Mouse (Mus musculus) spleen, embryonic (tissue): ENCODE measurements at regions not wholly inside any gene's neighbourhood (a gene's known extent, or its start where the extent isn't known, plus 50 kb on each side); places are given as distances from the start of the nearest gene placed in this dataset.

ENCODE experiments used
- CTCF ChIA-PET: fragments of 350-600 bp; sonication (Branson Sonifier 250); formaldehyde crosslinking; loops from one replicate; lab custom pipeline; 2022; lab: Charles Lee

DNA sequence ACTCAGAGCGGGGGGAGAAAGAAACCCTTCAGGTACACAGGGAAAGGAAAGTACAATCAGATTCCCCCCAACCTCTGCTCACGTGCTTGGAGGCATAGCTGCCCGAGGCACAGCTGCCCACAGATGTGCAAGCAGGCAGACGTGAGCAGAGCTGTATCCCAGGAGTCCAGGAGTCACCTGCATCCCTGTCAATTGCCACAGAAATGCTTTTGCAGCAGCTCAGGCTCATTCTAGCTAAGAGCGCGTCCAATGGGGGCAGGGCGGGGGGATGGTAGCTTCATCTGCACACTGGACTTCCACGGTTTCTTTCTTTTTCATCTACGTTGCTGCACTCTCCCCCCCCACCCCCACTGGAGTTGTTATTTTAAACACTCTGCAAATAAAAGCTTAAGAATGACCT lies 66.0 kb upstream of the Fat4 start:
- CTCF ChIA-PET = no interaction called here

DNA sequence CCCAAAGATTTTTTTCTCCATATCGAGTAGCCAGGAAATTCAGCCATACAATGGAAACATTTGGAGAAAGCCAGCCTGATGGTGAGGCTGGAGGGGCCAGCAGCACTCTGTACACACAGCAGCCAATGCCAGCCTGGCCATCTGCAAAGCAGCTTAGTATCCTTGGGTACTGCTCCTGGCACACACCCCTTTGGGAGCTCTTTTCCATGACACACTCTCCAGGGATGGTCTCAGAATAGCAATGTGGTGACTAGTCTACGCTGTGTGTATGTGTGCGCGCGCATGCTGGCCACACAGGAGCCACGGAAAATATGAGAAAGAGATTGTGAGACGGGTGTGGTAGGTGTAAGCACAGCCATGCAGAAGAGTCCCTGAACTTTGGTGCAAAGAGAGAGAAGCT lies 66.4 kb upstream of the Fat4 start:
- CTCF ChIA-PET = no interaction called here

DNA sequence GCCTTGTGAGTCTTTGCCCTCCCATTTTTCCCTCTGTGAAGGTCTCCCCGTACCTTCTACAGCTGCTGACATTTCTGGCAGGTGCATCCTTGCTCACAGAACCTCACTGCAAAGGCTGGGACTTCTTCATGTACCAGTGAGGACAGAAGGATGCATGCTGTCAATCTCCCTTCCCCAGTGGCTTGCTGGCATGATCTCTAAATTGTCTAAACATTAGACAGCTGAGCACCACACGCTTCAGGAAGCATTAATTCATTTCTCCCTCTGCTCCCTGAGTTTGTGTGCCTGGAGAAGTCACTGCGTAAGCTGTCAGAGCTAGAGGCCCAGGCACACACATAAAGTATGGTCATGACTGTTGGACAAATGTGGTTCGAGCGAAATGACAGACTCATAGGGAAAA lies 69.1 kb upstream of the Fat4 start:
- CTCF ChIA-PET = no interaction called here

DNA sequence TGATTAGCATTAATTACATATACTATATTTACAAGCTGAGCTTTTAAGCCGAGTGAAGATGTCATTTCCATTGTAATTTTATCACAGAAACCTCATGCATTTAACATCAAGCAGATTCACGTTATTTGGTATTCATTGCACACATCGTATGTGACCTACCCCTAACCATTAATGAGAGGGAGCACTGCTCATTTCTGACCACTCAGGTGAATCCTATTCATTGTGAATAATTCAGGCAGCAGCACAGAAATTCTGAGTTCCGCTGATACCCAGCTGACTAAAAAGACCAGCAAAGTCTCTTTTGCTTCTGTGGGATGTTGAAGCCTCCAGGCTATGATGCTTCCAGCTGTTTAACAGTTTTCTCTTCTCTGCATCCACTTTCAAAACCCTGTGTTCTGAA lies 74.3 kb upstream of the Fat4 start:
- CTCF ChIA-PET = no interaction called here

DNA sequence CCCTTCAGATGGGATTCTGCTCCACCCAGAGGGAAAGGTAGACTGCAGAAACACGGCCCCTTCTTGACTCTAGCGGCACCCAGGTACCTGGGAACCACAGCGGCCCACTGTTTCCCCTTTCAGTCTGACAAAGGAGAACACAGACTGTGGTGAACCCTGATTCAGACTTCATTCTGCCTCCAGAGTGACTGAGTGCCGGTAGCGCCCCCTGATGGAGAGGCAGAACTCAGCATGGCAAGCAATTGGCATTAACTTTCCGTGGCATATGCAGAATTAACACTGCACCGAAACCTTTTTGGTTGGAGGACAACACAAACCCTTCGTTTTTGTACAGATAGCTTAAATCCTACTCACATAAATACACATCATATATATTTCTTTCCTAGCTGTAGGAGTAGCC lies 75.1 kb upstream of the Fat4 start:
- CTCF ChIA-PET = no interaction called here

DNA sequence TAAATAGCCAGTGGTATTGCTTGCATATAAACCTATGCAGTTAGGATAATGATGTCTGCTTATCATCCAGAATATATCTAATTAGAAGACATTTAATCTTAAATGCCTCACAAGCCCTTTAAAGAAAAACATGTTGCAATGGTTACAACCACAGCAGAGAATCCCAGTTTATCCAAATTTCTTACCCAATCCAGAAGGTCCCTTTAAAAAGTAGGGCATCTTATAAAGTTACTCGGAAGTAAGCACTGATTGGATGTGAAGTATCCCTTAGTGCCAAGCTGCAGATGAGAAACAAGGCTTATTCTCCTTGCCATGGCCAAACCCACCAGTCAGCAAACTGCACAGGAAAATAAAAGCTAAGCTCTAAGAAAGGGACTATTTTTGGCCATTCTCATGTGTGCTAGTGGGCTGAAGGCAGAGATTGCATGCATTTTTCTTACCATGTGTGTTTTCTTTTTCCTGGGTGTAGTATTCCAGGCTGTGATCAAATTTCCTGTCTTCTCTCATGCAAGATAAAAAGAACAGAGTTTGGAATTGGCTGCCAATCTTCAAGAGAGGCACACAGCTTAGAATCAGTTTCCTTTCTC lies 80.2 kb upstream of the Fat4 start:
- CTCF ChIA-PET = no interaction called here

DNA sequence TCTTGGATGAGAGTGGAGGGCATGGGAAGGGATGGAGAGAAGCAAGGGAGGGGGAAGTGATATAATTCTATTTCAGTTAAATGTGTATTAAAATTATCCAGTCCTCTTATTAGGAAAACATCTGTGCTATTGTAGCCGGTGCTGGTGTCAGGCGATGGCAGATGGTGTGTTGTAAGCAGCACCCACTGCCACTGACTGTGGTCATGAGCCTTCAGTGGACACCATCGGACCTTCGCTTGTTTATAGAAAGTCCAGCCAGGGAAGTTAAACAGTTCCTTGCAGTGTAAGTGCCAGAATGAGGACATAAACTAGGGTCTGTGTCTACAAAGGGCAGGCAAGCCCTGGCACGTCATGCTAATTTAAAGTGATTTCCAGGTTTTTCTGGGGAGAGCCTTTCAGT lies 80.7 kb upstream of the Fat4 start:
- CTCF ChIA-PET = no interaction called here

DNA sequence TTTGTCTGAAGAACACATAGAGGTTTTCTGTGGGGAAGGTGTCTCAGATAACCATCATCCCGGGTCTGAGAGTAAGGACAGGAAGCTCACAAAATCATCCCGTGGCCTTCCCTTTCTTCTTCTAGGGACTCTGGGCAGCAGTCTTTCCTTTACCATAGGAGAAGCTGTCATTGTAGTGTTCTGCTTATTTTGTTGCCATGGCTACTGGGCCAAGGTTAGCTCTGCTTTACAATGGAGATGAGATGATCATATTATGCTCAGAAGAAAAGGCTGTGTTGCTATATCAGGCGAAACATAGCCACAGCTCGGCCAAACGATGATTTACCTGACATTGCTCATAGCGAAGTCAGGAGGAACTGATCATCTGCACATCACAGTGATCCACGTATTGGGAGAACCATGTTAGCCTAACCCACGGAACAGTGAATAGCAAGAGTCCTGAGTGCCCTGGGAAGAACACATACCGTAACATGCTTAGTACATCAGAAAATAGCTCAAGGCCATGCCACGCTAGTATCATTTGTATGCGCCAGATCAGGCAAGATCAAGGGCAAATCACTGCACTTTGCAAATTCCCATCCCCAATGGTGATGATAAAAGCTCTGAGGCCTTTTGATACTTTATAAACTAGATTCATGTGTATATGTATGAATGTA lies 91.0 kb upstream of the Fat4 start:
- CTCF ChIA-PET = no interaction called here

DNA sequence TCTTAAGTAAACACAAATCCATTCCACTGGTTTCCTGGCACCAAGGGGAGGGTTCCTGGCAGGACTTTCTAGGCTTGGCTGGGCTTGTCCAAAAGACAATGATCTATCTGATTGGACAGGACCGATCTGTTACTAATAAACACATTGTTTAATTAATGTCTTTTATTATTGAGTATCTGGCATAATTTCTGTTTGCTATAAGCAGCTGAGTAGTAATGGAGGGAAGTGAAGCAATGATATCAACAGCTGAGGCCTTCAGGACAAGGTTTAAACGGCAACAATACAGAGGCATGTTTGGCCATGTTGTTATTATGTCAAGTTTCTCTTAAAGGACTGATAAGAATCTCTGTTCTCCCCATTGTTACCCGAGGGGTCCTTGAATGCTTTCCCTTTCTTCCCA lies 93.5 kb upstream of the Fat4 start:
- CTCF ChIA-PET = no interaction called here

DNA sequence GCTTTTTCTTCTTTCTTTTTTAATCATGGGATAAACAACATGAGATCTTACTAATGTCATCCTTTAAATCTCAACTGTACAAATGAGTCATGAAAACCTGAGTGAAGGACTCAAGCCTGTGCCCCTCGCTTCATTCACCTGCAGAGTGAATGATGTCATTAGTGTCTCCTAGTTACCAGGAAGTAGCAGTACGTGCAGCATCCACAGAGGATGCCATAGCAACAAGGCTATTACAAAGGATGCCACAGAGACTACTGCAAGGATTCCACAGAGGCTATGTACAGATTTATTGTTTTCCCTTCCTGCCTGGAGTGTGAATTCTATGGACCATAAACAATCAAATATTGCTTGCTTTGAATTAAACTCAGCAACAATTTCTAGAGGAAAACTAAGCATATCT lies 98.0 kb upstream of the Fat4 start:
- CTCF ChIA-PET = no interaction called here

DNA sequence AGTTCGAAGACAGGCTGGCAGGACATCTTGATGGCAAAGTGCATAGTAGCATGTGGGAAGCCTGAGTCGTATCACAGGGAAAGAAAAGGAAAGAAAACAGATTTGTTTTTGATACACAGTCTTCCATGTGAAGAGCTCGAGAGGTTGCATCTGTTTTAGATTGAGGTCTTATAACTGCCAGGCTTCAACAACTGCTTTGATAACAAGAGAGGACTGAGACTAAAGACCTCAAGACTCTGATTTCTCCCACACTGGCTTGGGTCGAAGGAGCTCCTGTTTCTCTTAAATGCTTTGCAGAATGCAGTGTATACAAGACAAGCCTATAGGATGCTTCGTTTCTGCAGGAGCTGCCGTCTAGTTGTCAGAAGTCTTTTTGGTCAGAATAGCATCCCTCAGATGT lies 103.0 kb upstream of the Fat4 start:
- CTCF ChIA-PET = interaction anchor here (0.6 kb wide), 1 partner anchor 217 kb away, joined by 3 read pairs; no protein-coding TSS in a partner anchor

DNA sequence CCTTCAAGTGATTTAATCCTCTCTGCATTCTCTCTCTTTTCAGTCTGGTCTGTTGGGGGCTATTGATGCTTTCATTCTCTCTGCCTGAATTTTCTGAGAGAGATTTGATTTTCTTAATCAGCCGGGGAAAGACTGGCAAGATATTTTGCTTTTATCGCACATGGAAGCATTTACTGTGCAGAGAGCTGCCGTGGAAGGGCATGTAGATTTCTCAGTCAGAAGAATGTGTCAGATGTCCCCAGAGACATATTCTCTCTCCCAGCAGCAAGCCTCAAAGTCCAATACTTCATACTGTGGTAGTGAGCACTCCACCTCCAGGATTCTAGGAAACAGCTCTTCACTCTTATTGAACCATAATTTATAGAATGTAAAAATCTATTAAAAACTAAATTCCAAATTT lies 103.7 kb upstream of the Fat4 start:
- CTCF ChIA-PET = no interaction called here

DNA sequence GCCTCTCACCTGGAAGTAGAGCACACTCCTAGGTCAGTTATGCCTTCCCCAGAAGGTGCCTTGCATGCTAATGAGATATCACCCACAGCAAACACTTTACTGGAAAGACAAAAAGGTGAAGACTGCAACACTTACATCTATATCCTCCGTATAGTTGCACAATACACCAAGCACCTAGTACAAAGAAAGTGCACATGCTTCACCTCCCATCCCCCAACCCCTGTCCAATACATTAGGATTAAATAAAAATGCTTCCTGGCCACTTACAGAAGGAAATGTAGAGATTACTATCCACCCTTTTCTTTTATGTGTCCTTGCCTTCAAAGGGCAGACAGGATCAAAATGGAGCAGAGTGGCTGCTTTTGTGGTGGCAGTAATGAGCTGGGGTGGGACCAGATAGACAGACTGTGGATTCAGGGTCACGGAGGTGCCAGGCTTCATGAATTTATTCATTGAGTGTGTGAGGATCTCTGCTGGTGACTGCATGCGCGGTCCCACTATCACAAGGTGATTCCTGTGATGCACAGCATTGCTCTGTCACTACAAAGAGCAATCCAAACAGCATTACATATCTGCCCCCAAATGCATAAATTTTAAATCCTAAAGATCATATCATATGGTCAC lies 109.9 kb upstream of the Fat4 start:
- CTCF ChIA-PET = no interaction called here

DNA sequence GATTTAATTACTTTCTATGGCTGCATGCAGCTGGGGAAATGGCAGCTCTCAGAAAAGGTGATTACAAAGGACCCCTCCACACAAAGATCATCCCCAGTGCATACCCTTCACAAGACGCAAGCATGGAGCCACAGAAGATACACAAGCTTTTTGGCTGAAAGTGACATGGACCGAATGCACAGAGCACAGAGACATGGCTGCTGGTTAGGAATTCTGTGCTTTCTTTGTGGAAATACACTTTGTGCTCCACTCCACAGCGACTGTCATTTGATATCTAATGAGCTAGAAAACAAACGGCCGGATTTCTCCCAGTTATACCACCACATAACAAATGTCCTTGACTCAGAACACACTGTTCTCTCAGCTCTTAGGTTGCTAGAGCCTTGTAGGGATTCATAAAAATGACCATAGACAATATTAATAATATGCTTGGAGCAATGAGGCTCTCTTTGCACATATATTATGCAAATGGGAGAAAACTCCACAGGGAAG lies 132.1 kb upstream of the Fat4 start:
- CTCF ChIA-PET = no interaction called here

DNA sequence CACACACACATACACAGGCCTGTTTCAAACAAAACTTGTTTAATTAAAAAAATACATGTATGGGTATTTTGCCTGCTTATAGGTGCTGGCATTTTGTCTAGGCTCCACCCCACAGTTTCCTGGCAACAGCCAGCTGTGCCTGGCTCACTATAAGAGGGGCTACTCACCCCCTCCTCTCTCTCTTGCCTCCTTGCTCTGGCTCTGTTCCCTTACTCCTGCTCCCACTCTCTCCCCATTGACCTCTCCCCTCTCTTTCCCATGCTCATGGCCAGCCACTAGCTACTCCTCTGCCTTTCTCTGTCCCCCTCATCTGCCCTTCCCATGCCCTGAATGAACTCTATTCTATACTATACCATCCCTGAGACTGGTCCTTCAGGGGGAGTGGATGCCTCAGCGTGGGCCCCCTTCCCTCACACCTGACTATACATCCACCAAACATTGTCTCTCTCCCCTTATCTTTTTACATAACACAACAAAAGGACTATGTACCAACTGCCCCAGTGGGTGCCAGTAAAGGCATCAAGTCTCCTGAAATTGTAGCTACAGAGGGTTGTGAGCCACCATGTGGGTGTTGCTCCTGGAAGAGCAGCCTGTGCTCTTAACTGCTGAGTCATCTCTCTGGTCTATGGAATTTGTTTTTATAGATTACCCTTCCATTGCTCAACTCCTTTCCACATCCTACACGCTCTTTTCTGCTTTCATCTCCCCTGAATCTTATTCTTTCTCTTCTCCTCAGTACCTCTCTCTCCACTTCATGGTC lies 133.1 kb upstream of the Fat4 start:
- CTCF ChIA-PET = no interaction called here

DNA sequence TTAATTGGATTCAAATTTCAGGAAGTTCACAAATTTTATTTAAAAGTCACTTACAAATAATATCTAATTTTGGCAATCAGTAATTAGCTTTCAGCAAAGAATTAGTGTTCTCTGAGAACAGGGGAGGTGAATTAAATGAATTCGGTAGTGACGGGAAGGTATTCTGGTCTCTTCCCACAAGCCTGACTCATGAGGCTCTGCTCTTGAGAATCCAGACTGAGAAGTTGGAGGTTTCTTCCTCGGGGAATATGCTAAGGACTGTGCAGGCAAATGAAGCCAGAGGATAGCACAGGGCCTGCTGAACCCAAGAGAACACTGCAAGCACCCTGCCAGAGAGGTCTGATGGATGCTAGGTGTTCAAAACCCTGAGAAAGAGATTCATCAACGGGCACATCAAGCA lies 144.6 kb upstream of the Fat4 start:
- CTCF ChIA-PET = no interaction called here

DNA sequence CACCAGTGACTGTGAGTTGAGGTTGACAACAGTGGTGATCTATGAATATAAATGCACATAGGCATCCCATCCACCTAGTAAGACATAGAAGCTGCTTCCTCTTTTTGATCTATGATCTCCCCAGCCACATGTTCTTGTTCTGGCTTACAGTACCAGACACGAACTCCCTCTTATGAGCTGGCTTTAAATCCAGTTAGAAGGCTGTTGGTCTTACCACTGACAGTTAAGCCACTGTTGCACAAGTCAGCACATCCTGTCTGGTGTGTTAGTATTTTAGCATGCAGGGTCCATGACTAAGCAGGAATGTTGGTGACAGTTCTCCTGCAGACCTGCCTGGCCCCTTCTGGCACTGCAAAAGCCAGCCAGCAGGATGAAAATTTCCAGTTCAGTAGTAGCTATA lies 164.1 kb upstream of the Fat4 start:
- CTCF ChIA-PET = no interaction called here

DNA sequence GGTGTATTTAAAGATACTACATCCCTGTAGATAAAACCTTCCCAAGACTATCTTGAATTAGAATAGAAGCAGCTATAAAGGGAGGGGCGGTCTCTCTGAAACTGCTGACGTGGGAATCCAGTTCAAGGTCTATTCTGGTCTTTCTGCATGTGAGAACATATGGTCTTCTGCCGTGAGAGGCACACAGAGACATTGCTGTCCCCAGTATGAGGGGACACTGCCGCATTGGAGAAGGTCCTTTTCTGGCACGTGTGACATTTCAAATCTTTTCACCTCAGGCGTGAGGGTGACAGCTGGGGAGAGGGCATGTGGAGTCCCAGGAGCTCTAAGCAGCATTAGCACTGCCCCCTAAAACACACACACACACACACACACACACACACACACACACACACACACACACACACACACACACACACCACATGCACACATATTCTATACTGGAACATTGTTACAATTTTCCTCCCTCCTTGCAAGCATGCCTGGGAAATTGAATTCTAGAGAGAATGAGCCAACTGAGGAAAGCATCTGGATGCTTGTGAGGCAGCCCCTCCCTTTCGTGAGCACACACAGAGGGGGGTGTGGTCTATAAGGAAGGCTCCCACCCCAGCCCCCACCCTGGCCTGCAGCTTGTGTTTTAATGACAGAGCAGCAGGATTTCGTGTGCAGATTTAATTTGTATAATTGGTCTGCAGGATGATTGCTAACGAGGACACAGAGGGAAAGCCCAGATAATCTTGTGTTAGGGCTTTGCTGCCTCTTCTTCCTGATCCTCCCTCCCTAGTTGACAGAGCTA lies 174.5 kb upstream of the Fat4 start:
- CTCF ChIA-PET = no interaction called here

DNA sequence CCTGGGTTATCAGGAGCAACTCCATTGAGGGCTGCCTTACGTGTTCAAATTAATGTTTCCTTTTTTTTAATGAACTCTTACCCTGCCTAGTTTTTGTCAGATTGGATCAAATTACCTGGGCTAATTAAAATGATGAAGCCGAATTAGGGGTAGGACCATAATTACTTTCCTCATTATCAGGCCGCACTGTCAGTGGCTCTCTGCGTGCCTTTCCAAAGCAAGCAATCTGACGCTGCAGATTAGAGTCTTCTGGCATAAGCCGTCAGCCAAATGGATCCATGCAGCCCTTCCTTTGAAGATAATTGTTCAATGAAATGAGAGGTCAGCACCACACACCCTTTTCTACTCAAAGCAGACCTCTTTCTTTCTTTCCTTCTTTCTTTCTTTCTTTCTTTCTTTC lies 175.5 kb upstream of the Fat4 start:
- CTCF ChIA-PET = no interaction called here

DNA sequence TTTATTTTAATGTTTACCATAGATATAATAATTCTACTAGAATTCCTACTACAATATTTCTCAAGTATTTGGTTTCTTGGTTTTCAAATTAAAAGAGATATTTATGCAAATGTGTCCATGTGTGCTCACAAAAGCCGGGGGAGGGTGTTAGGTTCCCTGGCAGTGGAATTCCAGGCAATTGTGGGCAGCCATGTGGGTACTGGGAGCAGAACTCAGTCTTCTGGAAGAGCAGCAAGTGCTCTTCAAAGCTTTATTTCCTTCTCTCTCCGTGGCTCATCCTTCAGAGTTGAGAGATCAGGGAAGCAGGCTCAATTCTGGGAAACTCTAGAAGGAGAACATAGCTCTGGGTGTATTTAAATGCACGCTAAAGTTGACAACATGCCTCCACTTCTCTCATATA lies 178.8 kb upstream of the Fat4 start:
- CTCF ChIA-PET = no interaction called here

DNA sequence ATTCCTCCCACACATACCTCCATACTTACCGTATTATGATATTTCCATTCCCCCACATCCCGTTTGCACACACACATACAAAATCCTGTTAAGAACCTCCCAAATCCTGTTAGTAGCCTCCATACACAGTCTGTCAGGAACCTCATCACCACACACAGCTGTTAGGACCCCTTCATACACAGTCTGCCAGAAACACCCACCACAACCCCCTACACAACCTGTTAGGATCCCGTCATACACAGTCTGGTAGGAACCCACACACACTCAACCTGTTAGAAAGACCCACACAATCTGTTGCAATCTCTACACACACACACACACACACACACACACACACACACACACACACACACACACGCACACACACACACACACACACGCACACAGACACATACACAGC lies 187.5 kb upstream of the Fat4 start:
- CTCF ChIA-PET = no interaction called here

DNA sequence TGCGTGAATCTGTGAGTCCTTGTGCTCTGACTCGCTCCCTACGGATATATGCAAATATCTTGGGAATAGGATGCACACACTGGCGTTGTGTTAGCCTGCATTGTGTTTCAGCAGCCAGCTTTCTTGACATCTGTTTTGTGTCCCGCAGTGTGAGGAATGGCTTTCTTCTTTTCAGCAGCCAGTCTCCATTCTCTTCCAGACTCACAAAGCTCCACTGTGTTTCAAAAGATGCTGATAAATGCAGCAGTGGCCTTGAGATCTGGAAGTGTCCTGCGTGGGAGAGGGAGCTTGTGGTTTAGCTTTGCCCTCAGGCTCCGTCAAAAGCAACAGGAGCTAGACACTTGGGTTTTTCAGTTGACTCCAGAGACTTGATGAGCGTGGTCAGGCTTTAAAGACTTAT lies 188.9 kb upstream of the Fat4 start:
- CTCF ChIA-PET = interaction anchor here (0.6 kb wide), 1 partner anchor 470 kb away, joined by 4 read pairs; no protein-coding TSS in a partner anchor
